ENCODE assay signal across 8 mouse cellular contexts in the genomic region with DNA sequence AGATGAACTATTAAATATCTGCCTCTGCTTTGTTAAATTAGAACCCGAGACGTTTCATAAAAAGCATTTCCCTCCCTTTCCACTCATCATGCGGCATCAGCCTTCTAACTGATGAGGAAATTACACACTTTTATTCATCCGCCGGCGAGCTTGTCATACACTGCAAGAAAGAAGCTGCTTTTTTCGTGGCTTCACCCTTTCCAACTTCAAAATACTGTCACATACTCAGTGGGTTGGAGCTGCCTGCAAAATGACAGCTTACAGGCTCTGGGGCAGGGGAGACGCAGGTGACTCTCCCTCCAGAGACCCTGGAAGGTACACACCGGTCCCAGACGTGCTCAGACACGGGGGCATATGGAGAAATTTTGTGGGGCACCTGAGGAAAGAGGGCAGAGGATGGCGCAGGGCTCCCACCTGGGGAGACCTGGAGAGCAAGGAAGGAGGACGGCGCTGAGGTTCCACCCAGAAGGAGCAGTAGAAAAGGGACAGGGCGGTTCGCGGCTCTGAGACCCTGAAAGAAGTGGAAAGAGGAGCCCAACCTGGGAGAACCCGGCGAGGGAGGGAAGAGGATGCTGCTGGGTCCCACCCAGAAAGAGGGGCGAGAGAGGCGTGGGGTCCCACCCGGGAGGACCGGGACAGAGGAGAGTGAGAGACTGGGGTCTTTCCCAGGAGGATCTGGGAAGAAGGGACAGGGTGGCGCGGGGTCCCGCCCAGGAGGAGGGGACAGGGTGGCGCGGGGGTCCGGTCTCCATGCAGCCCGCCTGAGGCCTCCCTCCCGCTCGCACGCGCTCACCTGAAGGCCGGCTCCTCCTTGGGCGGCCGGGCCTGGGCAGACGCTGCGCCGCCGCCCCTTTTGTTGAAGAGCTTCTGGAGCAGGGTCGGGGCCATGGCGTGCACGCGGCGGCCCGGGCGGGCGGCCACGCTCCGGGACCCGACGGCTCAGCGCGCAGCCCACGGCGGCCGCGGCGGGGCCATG. TPM values are rescaled to one million over a fixed set of nuclear protein-coding genes. Genes with fewer than 3 reads are reported as not detected.
A peak's percentile ranks its signal among the peaks of the same experiment; 100 is the strongest.
DNase-seq lines count a peak whose midpoint lies in the region; ATAC-seq and TF ChIP-seq lines count a peak whose summit lies in the region.

No protein-coding gene starts in this region.

- DNase-seq in kidney, adult 9 months = peak; percentile 54
- no peak for DNase-seq in kidney, adult 18-20 months
- DNase-seq in ES-E14 (ENCODE audit: low read depth, low spot score) = no peak
- DNase-seq in embryo, embryonic 10.5 days (ENCODE audit: low spot score) = peak; percentile 27
- peak; percentile 31 for DNase-seq in naive thymus-derived CD4-positive, alpha-beta T cell, adult 2 months (ENCODE audit: low read depth)
- DNase-seq in thymus, postnatal 4 days = peak; percentile 56

- peak overlapping the region; percentile 89 for H3K9ac ChIP-seq in ES-E14 (ENCODE audit: insufficient read depth, low read depth, low read length, poor library complexity, severe bottlenecking)
- H3K9ac ChIP-seq in heart, embryonic 15.5 days = peak overlapping the region; percentile 89
- H3K9ac ChIP-seq in limb, embryonic 13.5 days = peak overlapping the region; percentile 81

- H3K4me1 ChIP-seq in ES-E14 (ENCODE audit: control insufficient read depth in 2 of 2, insufficient read depth in 2 of 2, low read length in 2 of 2, poor library complexity in 1 of 2) = peaks cover 3% of the 10 kb centered on the region in 2 experiments
- H3K4me1 ChIP-seq in heart, embryonic 15.5 days (replicated peaks) = peaks cover 12% of the 10 kb centered on the region
- H3K4me1 ChIP-seq in limb, embryonic 13.5 days = peaks cover 14% of the 10 kb centered on the region

- in situ Hi-C loops in ES-E14 (cut with MboI; ENCODE audit: low sequenced_read_pairs in 2 of 2, unreplicated experiment in 2 of 2) = no loop called here

- H3K27me3 ChIP-seq in heart, embryonic 15.5 days = no peaks in the 10 kb centered on the region
- no peaks in the 10 kb centered on the region for H3K27me3 ChIP-seq in limb, embryonic 13.5 days

- H3K4me2 ChIP-seq in heart, embryonic 15.5 days = peak overlapping the region; percentile 95
- H3K4me2 ChIP-seq in limb, embryonic 13.5 days (replicated peaks) = peak overlapping the region; percentile 92

- ATAC-seq in heart, embryonic 15.5 days (replicated peaks; ENCODE audit: insufficient number of reproducible peaks, insufficient read depth, low FRiP score, low read depth) = no peak; the same call in 1 of the 2 replicates
- no peak for ATAC-seq in limb, embryonic 13.5 days (ENCODE audit: low FRiP score, low read depth)

- no peaks in the 10 kb centered on the region for H3K36me3 ChIP-seq in ES-E14 (ENCODE audit: control insufficient read depth, insufficient read depth, low read length, poor library complexity, severe bottlenecking)
- H3K36me3 ChIP-seq in heart, embryonic 15.5 days = no peaks in the 10 kb centered on the region
- no peaks in the 10 kb centered on the region for H3K36me3 ChIP-seq in limb, embryonic 13.5 days

- peak overlapping the region; percentile 89 to 91 for H3K4me3 ChIP-seq in ES-E14 (ENCODE audit: insufficient read depth in 1 of 2, low read depth in 1 of 2, low read length in 2 of 2, poor library complexity in 1 of 2, severe bottlenecking in 1 of 2)
- H3K4me3 ChIP-seq in heart, embryonic 15.5 days = peak overlapping the region; percentile 88
- peak overlapping the region; percentile 78 for H3K4me3 ChIP-seq in limb, embryonic 13.5 days

- 3% methylated on average over 59 of the region's 60 CpGs for WGBS in heart, embryonic 15.5 days
- WGBS in limb, embryonic 13.5 days = 3% methylated on average over 60 of the region's 60 CpGs

- no peaks in the 10 kb centered on the region for H3K9me3 ChIP-seq in ES-E14 (ENCODE audit: control insufficient read depth, insufficient read depth, low read depth, low read length)
- no peaks in the 10 kb centered on the region for H3K9me3 ChIP-seq in heart, embryonic 15.5 days (replicated peaks)
- H3K9me3 ChIP-seq in limb, embryonic 13.5 days = no peaks in the 10 kb centered on the region

- H3K27ac ChIP-seq in ES-E14 (ENCODE audit: insufficient read depth, low read depth, low read length, poor library complexity, severe bottlenecking) = peak overlapping the region; percentile 64
- peak overlapping the region; percentile 88 for H3K27ac ChIP-seq in heart, embryonic 15.5 days
- peak overlapping the region; percentile 63; the same call in 1 of the 2 replicates for H3K27ac ChIP-seq in limb, embryonic 13.5 days

TF ChIP-seq in ES-E14, 5 proteins besides CTCF, POLR2A, EP300 and RAD21:
- no peak for TF ChIP-seq HCFC1 (IDR thresholded peaks at IDR 0.05; ENCODE audit: borderline replicate concordance, insufficient read depth, low read length)
- no peak for TF ChIP-seq MAFK (IDR thresholded peaks at IDR 0.05; ENCODE audit: insufficient read depth, low read depth, low read length)
- no peak for TF ChIP-seq ZNF384 (IDR thresholded peaks at IDR 0.05; ENCODE audit: low read depth, low read length)
- TF ChIP-seq ZC3H11A (IDR thresholded peaks at IDR 0.05; ENCODE audit: borderline replicate concordance, low read depth, low read length) = no peak
- TF ChIP-seq CHD2 (IDR thresholded peaks at IDR 0.05; ENCODE audit: low read depth, low read length) = no peak

RNA-seq across cellular contexts. Expression of gene Fnip2, which starts 0.6 kb away (rescaled TPM):
- 21.6 and 29.1 TPM in 2 replicates for total RNA-seq in ES-E14 (2012; rRNA removed)
- 2.9 and 3.6 TPM in 2 replicates for polyA plus RNA-seq in heart, embryonic 15.5 days (2015; fragmentation: Nextera tagmentation; extraction: Ambion mirVana)
- polyA plus RNA-seq in limb, embryonic 13.5 days (2015; fragmentation: Nextera tagmentation; extraction: Ambion mirVana) = 3.4 and 3.9 TPM in 2 replicates

RNA-seq across cellular contexts. Expression of gene Ppid, which starts 24.1 kb away (rescaled TPM):
- total RNA-seq in ES-E14 (2012; rRNA removed) = 118 and 159 TPM in 2 replicates
- polyA plus RNA-seq in heart, embryonic 15.5 days (2015; fragmentation: Nextera tagmentation; extraction: Ambion mirVana) = 91.9 and 99.3 TPM in 2 replicates
- polyA plus RNA-seq in limb, embryonic 13.5 days (2015; fragmentation: Nextera tagmentation; extraction: Ambion mirVana) = 187 and 192 TPM in 2 replicates

Comparison
In these comparisons a context has a peak if more than half of its experiments do, and no peak if none do; other contexts are left out.
1. DNase-seq: peak in kidney, adult 9 months (single experiment), embryo, embryonic 10.5 days (single experiment), naive thymus-derived CD4-positive, alpha-beta T cell, adult 2 months (single experiment) and thymus, postnatal 4 days (single experiment); none in kidney, adult 18-20 months (single experiment) and ES-E14 (single experiment).
2. Peak in every context shown above with its lines, with median percentiles within 50 percentile points of each other: H3K27ac ChIP-seq, H3K4me3 ChIP-seq and H3K9ac ChIP-seq.